Mouse (Mus musculus): Measurements from ENCODE around the gene Otof. TPM values are rescaled to one million over a fixed set of nuclear protein-coding genes. Genes with fewer than 3 reads are reported as not detected.

The Otof gene
- polyA plus RNA-seq, 1 experiment = not detected

- TF ChIP-seq GATA1 (IDR thresholded peaks at IDR 0.05; ENCODE audit: low read length) = no peak
Observed at GRCm38 (mm10) chr5:30387726-30388125, 74.0 kb downstream of the Otof start.

- no peak for TF ChIP-seq GATA1 (IDR thresholded peaks at IDR 0.05; ENCODE audit: low read length)
Observed at GRCm38 (mm10) chr5:30382876-30383275, 78.9 kb downstream of the Otof start.

- TF ChIP-seq GATA1 (IDR thresholded peaks at IDR 0.05; ENCODE audit: low read length) = no peak
Observed at GRCm38 (mm10) chr5:30369426-30369825, 92.3 kb downstream of the Otof start.

GRCm38 (mm10) chr5:30367405-30367804 lies 94.3 kb downstream of the Otof start:
- no peak for TF ChIP-seq GATA1 (IDR thresholded peaks at IDR 0.05; ENCODE audit: low read length)

- no peak for TF ChIP-seq GATA1 (IDR thresholded peaks at IDR 0.05; ENCODE audit: low read length)
Observed at GRCm38 (mm10) chr5:30358436-30359099, 103.2 kb downstream of the Otof start.

- no peak for TF ChIP-seq GATA1 (IDR thresholded peaks at IDR 0.05; ENCODE audit: low read length)
Observed at GRCm38 (mm10) chr5:30356647-30357046, 105.1 kb downstream of the Otof start.

- TF ChIP-seq GATA1 (IDR thresholded peaks at IDR 0.05; ENCODE audit: low read length) = no peak
Observed at GRCm38 (mm10) chr5:30355559-30356159, 106.1 kb downstream of the Otof start.

- TF ChIP-seq GATA1 (IDR thresholded peaks at IDR 0.05; ENCODE audit: low read length) = no peak
Observed at GRCm38 (mm10) chr5:30355114-30355513, 106.6 kb downstream of the Otof start.

GRCm38 (mm10) chr5:30353605-30354004 lies 108.1 kb downstream of the Otof start:
- TF ChIP-seq GATA1 (IDR thresholded peaks at IDR 0.05; ENCODE audit: low read length) = no peak

- TF ChIP-seq GATA1 (IDR thresholded peaks at IDR 0.05; ENCODE audit: low read length) = no peak
Observed at GRCm38 (mm10) chr5:30343886-30344285, 117.8 kb downstream of the Otof start.

- TF ChIP-seq GATA1 (IDR thresholded peaks at IDR 0.05; ENCODE audit: low read length) = no peak
Observed at GRCm38 (mm10) chr5:30343107-30343506, 118.6 kb downstream of the Otof start.

GRCm38 (mm10) chr5:30342601-30343015 lies 119.1 kb downstream of the Otof start:
- TF ChIP-seq GATA1 (IDR thresholded peaks at IDR 0.05; ENCODE audit: low read length) = no peak

GRCm38 (mm10) chr5:30341601-30342365 lies 119.9 kb downstream of the Otof start:
- TF ChIP-seq GATA1 (IDR thresholded peaks at IDR 0.05; ENCODE audit: low read length) = no peak

GRCm38 (mm10) chr5:30340815-30341214 lies 120.9 kb downstream of the Otof start:
- TF ChIP-seq GATA1 (IDR thresholded peaks at IDR 0.05; ENCODE audit: low read length) = no peak

Other genes with a start within 250 kb of the Otof start
- 0.67 and 1.4 TPM in 2 replicates for gene Selenoi, start 229.4 kb downstream of the Otof start, polyA plus RNA-seq (2012)
- not detected in 2 replicates for gene Drc1, start 180.5 kb downstream of the Otof start, polyA plus RNA-seq (2012)
- gene 1700001C02Rik, start 4.1 kb upstream of the Otof start, polyA plus RNA-seq (2012) = not detected in 2 replicates
- gene Cib4, start 83.9 kb upstream of the Otof start, polyA plus RNA-seq (2012) = not detected in 2 replicates
- gene Kcnk3, start 126.2 kb upstream of the Otof start, polyA plus RNA-seq (2012) = not detected in 2 replicates
- gene Slc35f6, start 186.0 kb upstream of the Otof start, polyA plus RNA-seq (2012) = 10.7 and 16.1 TPM in 2 replicates
- gene Cenpa, start 204.8 kb upstream of the Otof start, polyA plus RNA-seq (2012) = 391 and 540 TPM in 2 replicates
- not detected in 2 replicates for gene Dpysl5, start 249.6 kb upstream of the Otof start, polyA plus RNA-seq (2012)